Mouse (Mus musculus): Measurements from ENCODE around the gene Sh3pxd2a. TPM values are rescaled to one million over a fixed set of nuclear protein-coding genes. Genes with fewer than 3 reads are reported as not detected.

Sh3pxd2a gene
- polyA plus RNA-seq, 1 experiment = 15.5 TPM

GRCm38 (mm10) chr19:47276730-47277129, 187.5 kb downstream of the Sh3pxd2a start:
- H3K27ac ChIP-seq (ENCODE audit: insufficient read depth, low read depth, low read length) = peak overlapping the region; percentile 67
- H3K4me3 ChIP-seq (ENCODE audit: insufficient read depth, low read depth, low read length) = no peak overlapping the region
- no peaks in the 10 kb centered on the region for H3K36me3 ChIP-seq (ENCODE audit: control insufficient read depth, insufficient read depth, low read length)
- TF ChIP-seq POLR2A (IDR thresholded peaks at IDR 0.05; ENCODE audit: low read depth, low read length) = no peak
- no peak for TF ChIP-seq CTCF (conservative IDR thresholded peaks at IDR 0.05; ENCODE audit: insufficient read depth, insufficient read length, low read depth, low read length)
- 55% methylated on average over 6 of the region's 6 CpGs for WGBS
- peaks cover 7% of the 10 kb centered on the region for H3K4me1 ChIP-seq (ENCODE audit: control insufficient read depth, insufficient read depth, low read length)
- no peaks in the 10 kb centered on the region for H3K27me3 ChIP-seq (replicated peaks; ENCODE audit: control insufficient read depth, insufficient read depth, low read length)
- peak; percentile 70 for DNase-seq

DNA sequence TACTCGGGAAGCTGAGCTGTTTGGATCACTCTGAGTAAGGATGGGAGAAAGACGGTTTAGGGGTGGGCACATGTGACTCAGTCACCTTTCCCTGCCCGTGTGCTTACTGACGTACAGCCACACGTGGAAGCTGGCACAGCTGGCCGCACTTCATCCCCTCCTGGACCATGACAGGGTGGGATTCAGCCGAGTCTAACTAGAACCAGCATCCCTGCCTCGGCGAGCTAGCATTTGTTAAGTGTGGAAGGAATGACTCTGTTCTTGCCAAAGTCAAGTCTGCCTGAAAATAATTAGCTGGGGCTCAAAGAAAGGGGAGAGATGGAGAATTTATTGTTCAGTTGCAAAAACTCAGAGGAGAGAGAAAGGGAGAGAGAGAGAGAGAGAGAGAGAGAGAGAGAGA, 193.7 kb downstream of the Sh3pxd2a start:
- no peak for DNase-seq
- no peaks in the 10 kb centered on the region for H3K36me3 ChIP-seq (ENCODE audit: control insufficient read depth, insufficient read depth, low read length)
- H3K4me3 ChIP-seq (ENCODE audit: insufficient read depth, low read depth, low read length) = no peak overlapping the region
- no peak for TF ChIP-seq CTCF (conservative IDR thresholded peaks at IDR 0.05; ENCODE audit: insufficient read depth, insufficient read length, low read depth, low read length)
- TF ChIP-seq POLR2A (IDR thresholded peaks at IDR 0.05; ENCODE audit: low read depth, low read length) = no peak
- H3K4me1 ChIP-seq (ENCODE audit: control insufficient read depth, insufficient read depth, low read length) = no peaks in the 10 kb centered on the region
- H3K27me3 ChIP-seq (replicated peaks; ENCODE audit: control insufficient read depth, insufficient read depth, low read length) = no peaks in the 10 kb centered on the region
- 65% methylated on average over 9 of the region's 9 CpGs for WGBS
- H3K27ac ChIP-seq (ENCODE audit: insufficient read depth, low read depth, low read length) = no peak overlapping the region

- H3K36me3 ChIP-seq (ENCODE audit: control insufficient read depth, insufficient read depth, low read length) = no peaks in the 10 kb centered on the region
- TF ChIP-seq CTCF (conservative IDR thresholded peaks at IDR 0.05; ENCODE audit: insufficient read depth, insufficient read length, low read depth, low read length) (peak; percentile 64), POLR2A (IDR thresholded peaks at IDR 0.05; ENCODE audit: low read depth, low read length) (no peak)
- DNase-seq = peak; percentile 43
- H3K27me3 ChIP-seq (replicated peaks; ENCODE audit: control insufficient read depth, insufficient read depth, low read length) = no peaks in the 10 kb centered on the region
- WGBS = 50% methylated on average over 8 of the region's 8 CpGs
- no peak overlapping the region for H3K4me3 ChIP-seq (ENCODE audit: insufficient read depth, low read depth, low read length)
- H3K4me1 ChIP-seq (ENCODE audit: control insufficient read depth, insufficient read depth, low read length) = no peaks in the 10 kb centered on the region
- H3K27ac ChIP-seq (ENCODE audit: insufficient read depth, low read depth, low read length) = no peak overlapping the region
Measured at GRCm38 (mm10) chr19:47269729-47270128, 194.5 kb downstream of the Sh3pxd2a start.

DNA sequence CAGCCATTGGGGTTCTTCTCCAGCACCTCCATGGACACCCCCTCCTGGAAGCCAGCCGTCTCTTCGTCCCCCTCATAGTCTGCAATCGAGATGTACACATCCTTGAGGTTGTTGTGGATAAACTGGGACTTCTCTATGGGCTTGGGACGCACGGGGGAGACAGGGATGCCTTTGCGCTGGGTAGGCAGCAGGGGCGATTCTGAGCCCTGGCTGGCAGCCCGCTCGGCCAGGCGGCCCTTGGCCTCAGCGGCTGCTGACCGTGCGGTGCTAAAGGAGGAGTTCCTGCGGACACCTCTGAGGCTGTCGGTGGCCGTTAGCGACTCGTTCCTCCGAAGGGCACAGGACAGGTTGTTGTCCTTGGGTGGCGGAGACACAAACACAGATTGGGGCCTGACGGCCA, 197.1 kb downstream of the Sh3pxd2a start:
- H3K27me3 ChIP-seq (replicated peaks; ENCODE audit: control insufficient read depth, insufficient read depth, low read length) = no peaks in the 10 kb centered on the region
- DNase-seq = no peak
- no peak overlapping the region for H3K27ac ChIP-seq (ENCODE audit: insufficient read depth, low read depth, low read length)
- no peaks in the 10 kb centered on the region for H3K36me3 ChIP-seq (ENCODE audit: control insufficient read depth, insufficient read depth, low read length)
- no peak overlapping the region for H3K4me3 ChIP-seq (ENCODE audit: insufficient read depth, low read depth, low read length)
- no peaks in the 10 kb centered on the region for H3K4me1 ChIP-seq (ENCODE audit: control insufficient read depth, insufficient read depth, low read length)
- 82% methylated on average over 21 of the region's 21 CpGs for WGBS
- TF ChIP-seq CTCF (conservative IDR thresholded peaks at IDR 0.05; ENCODE audit: insufficient read depth, insufficient read length, low read depth, low read length) (no peak), POLR2A (IDR thresholded peaks at IDR 0.05; ENCODE audit: low read depth, low read length) (no peak)

GRCm38 (mm10) chr19:47266070-47266801, 198.0 kb downstream of the Sh3pxd2a start:
- Histone ChIP-seq H3K36me3 (ENCODE audit: control insufficient read depth, insufficient read depth, low read length) (no peaks in the 10 kb centered on the region), H3K27me3 (replicated peaks; ENCODE audit: control insufficient read depth, insufficient read depth, low read length) (no peaks in the 10 kb centered on the region), H3K4me3 (ENCODE audit: insufficient read depth, low read depth, low read length) (no peak overlapping the region), H3K27ac (ENCODE audit: insufficient read depth, low read depth, low read length) (no peak overlapping the region), H3K4me1 (ENCODE audit: control insufficient read depth, insufficient read depth, low read length) (no peaks in the 10 kb centered on the region)
- TF ChIP-seq POLR2A (IDR thresholded peaks at IDR 0.05; ENCODE audit: low read depth, low read length) (no peak), CTCF (conservative IDR thresholded peaks at IDR 0.05; ENCODE audit: insufficient read depth, insufficient read length, low read depth, low read length) (no peak)
- WGBS = 81% methylated on average over 18 of the region's 18 CpGs
- DNase-seq = no peak

GRCm38 (mm10) chr19:47264322-47265092, 199.7 kb downstream of the Sh3pxd2a start:
- 51% methylated on average over 11 of the region's 11 CpGs for WGBS
- TF ChIP-seq POLR2A (IDR thresholded peaks at IDR 0.05; ENCODE audit: low read depth, low read length) (no peak), CTCF (conservative IDR thresholded peaks at IDR 0.05; ENCODE audit: insufficient read depth, insufficient read length, low read depth, low read length) (peak; percentile 95)
- peak; percentile 73 for DNase-seq

DNA sequence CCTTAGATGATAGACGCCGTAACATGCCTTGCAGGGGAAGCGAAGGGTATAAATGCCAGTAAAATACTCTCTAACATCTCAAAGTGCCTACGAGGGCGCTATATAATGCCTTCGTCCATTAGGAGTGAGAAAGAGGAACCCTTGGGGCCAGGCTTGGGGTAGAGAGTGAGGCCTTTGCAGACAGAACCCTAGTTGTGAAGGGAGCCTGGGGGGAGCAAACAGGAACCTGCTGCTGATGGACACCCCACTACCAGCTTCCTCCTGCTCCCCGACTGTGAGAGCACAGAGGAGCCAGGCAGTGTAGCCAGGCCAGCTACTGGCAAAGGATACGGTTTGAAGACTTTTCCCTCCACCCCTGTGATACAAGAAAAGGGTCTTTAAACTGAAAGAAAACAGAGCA, 200.6 kb downstream of the Sh3pxd2a start:
- no peaks in the 10 kb centered on the region for H3K36me3 ChIP-seq (ENCODE audit: control insufficient read depth, insufficient read depth, low read length)
- TF ChIP-seq CTCF (conservative IDR thresholded peaks at IDR 0.05; ENCODE audit: insufficient read depth, insufficient read length, low read depth, low read length) (no peak), POLR2A (IDR thresholded peaks at IDR 0.05; ENCODE audit: low read depth, low read length) (no peak)
- H3K4me1 ChIP-seq (ENCODE audit: control insufficient read depth, insufficient read depth, low read length) = no peaks in the 10 kb centered on the region
- WGBS = 92% methylated on average over 8 of the region's 8 CpGs
- no peaks in the 10 kb centered on the region for H3K27me3 ChIP-seq (replicated peaks; ENCODE audit: control insufficient read depth, insufficient read depth, low read length)
- no peak overlapping the region for H3K4me3 ChIP-seq (ENCODE audit: insufficient read depth, low read depth, low read length)
- H3K27ac ChIP-seq (ENCODE audit: insufficient read depth, low read depth, low read length) = no peak overlapping the region
- no peak for DNase-seq

More at GRCm38 (mm10) chr19:47264322-47265092, 199.7 kb downstream of the Sh3pxd2a start:
- Histone ChIP-seq H3K27ac (ENCODE audit: insufficient read depth, low read depth, low read length) (no peak overlapping the region), H3K27me3 (replicated peaks; ENCODE audit: control insufficient read depth, insufficient read depth, low read length) (no peaks in the 10 kb centered on the region), H3K4me3 (ENCODE audit: insufficient read depth, low read depth, low read length) (no peak overlapping the region), H3K4me1 (ENCODE audit: control insufficient read depth, insufficient read depth, low read length) (no peaks in the 10 kb centered on the region), H3K36me3 (ENCODE audit: control insufficient read depth, insufficient read depth, low read length) (no peaks in the 10 kb centered on the region)
